Mouse (Mus musculus): ENCODE data around the gene Trp53i11. TPM values are rescaled to one million over a fixed set of nuclear protein-coding genes. Genes with fewer than 3 reads are reported as not detected.

Trp53i11 gene
- polyA plus RNA-seq, 1 experiment from 2014 or later: 74.7 TPM

GRCm38 (mm10) chr2:93153833-93154232 is 33.5 kb upstream of the Trp53i11 start:
- Histone ChIP-seq H3K27me3 (replicated peaks; ENCODE audit: control insufficient read depth, insufficient read depth, low read length) (no peaks in the 10 kb centered on the region), H3K9me3 (ENCODE audit: control insufficient read depth, low read length) (no peaks in the 10 kb centered on the region), H3K4me2 (ENCODE audit: low read length) (no peak overlapping the region), H3K36me3 (ENCODE audit: control insufficient read depth, insufficient read depth, low read length) (no peaks in the 10 kb centered on the region), H3K4me1 (ENCODE audit: control insufficient read depth, insufficient read depth, low read depth, low read length) (peaks cover 15% of the 10 kb centered on the region), H3K4me3 (ENCODE audit: low read length) (no peak overlapping the region), H3K27ac (ENCODE audit: low read depth, low read length) (no peak overlapping the region), H3K9ac (ENCODE audit: low read depth, low read length) (no peak overlapping the region)
- 91% methylated on average over 1 of the region's 1 CpGs for WGBS
- ATAC-seq: no peak

- Histone ChIP-seq H3K27ac (ENCODE audit: low read depth, low read length) (no peak overlapping the region), H3K27me3 (replicated peaks; ENCODE audit: control insufficient read depth, insufficient read depth, low read length) (no peaks in the 10 kb centered on the region), H3K9me3 (ENCODE audit: control insufficient read depth, low read length) (no peaks in the 10 kb centered on the region), H3K4me1 (ENCODE audit: control insufficient read depth, insufficient read depth, low read depth, low read length) (peaks cover 15% of the 10 kb centered on the region), H3K4me3 (ENCODE audit: low read length) (no peak overlapping the region), H3K36me3 (ENCODE audit: control insufficient read depth, insufficient read depth, low read length) (no peaks in the 10 kb centered on the region), H3K9ac (ENCODE audit: low read depth, low read length) (no peak overlapping the region), H3K4me2 (ENCODE audit: low read length) (no peak overlapping the region)
- no peak for ATAC-seq
- WGBS: 79% methylated on average over 1 of the region's 1 CpGs
These were observed 32.8 kb upstream of the Trp53i11 start for GRCm38 (mm10) chr2:93154486-93155032.

GRCm38 (mm10) chr2:93160467-93161035 is 26.8 kb upstream of the Trp53i11 start:
- Histone ChIP-seq H3K27me3 (replicated peaks; ENCODE audit: control insufficient read depth, insufficient read depth, low read length) (no peaks in the 10 kb centered on the region), H3K9me3 (ENCODE audit: control insufficient read depth, low read length) (no peaks in the 10 kb centered on the region), H3K36me3 (ENCODE audit: control insufficient read depth, insufficient read depth, low read length) (no peaks in the 10 kb centered on the region), H3K4me2 (ENCODE audit: low read length) (no peak overlapping the region), H3K9ac (ENCODE audit: low read depth, low read length) (no peak overlapping the region), H3K4me1 (ENCODE audit: control insufficient read depth, insufficient read depth, low read depth, low read length) (peaks cover 2% of the 10 kb centered on the region; the same call in 1 of the 2 replicates), H3K27ac (ENCODE audit: low read depth, low read length) (no peak overlapping the region), H3K4me3 (ENCODE audit: low read length) (no peak overlapping the region)
- WGBS: 69% methylated on average over 4 of the region's 4 CpGs
- peak; percentile 60; the same call in 1 of the 2 replicates for ATAC-seq

GRCm38 (mm10) chr2:93161914-93162664 is 25.3 kb upstream of the Trp53i11 start:
- no peak for ATAC-seq
- no peaks in the 10 kb centered on the region for H3K9me3 ChIP-seq (ENCODE audit: control insufficient read depth, low read length)
- H3K4me2 ChIP-seq (ENCODE audit: low read length): no peak overlapping the region
- H3K4me1 ChIP-seq (ENCODE audit: control insufficient read depth, insufficient read depth, low read depth, low read length): peaks cover 2% of the 10 kb centered on the region
- H3K27ac ChIP-seq (ENCODE audit: low read depth, low read length): no peak overlapping the region
- H3K4me3 ChIP-seq (ENCODE audit: low read length): no peak overlapping the region
- H3K27me3 ChIP-seq (replicated peaks; ENCODE audit: control insufficient read depth, insufficient read depth, low read length): no peaks in the 10 kb centered on the region
- WGBS: 89% methylated on average over 7 of the region's 7 CpGs
- no peaks in the 10 kb centered on the region for H3K36me3 ChIP-seq (ENCODE audit: control insufficient read depth, insufficient read depth, low read length)
- no peak overlapping the region for H3K9ac ChIP-seq (ENCODE audit: low read depth, low read length)

GRCm38 (mm10) chr2:93162791-93163190 is 24.6 kb upstream of the Trp53i11 start:
- Histone ChIP-seq H3K27ac (ENCODE audit: low read depth, low read length) (no peak overlapping the region), H3K9ac (ENCODE audit: low read depth, low read length) (no peak overlapping the region), H3K4me1 (ENCODE audit: control insufficient read depth, insufficient read depth, low read depth, low read length) (peaks cover 2% of the 10 kb centered on the region), H3K36me3 (ENCODE audit: control insufficient read depth, insufficient read depth, low read length) (no peaks in the 10 kb centered on the region), H3K9me3 (ENCODE audit: control insufficient read depth, low read length) (no peaks in the 10 kb centered on the region), H3K4me2 (ENCODE audit: low read length) (no peak overlapping the region), H3K27me3 (replicated peaks; ENCODE audit: control insufficient read depth, insufficient read depth, low read length) (no peaks in the 10 kb centered on the region), H3K4me3 (ENCODE audit: low read length) (no peak overlapping the region)
- no peak for ATAC-seq
- WGBS: 81% methylated on average over 4 of the region's 4 CpGs

GRCm38 (mm10) chr2:93163317-93163716 is 24.0 kb upstream of the Trp53i11 start:
- H3K27ac ChIP-seq (ENCODE audit: low read depth, low read length): no peak overlapping the region
- no peak overlapping the region for H3K9ac ChIP-seq (ENCODE audit: low read depth, low read length)
- H3K9me3 ChIP-seq (ENCODE audit: control insufficient read depth, low read length): no peaks in the 10 kb centered on the region
- no peak for ATAC-seq
- H3K4me2 ChIP-seq (ENCODE audit: low read length): no peak overlapping the region
- H3K4me1 ChIP-seq (ENCODE audit: control insufficient read depth, insufficient read depth, low read depth, low read length): peaks cover 2% of the 10 kb centered on the region
- H3K27me3 ChIP-seq (replicated peaks; ENCODE audit: control insufficient read depth, insufficient read depth, low read length): no peaks in the 10 kb centered on the region
- WGBS: 9% methylated on average over 2 of the region's 2 CpGs
- H3K4me3 ChIP-seq (ENCODE audit: low read length): no peak overlapping the region
- H3K36me3 ChIP-seq (ENCODE audit: control insufficient read depth, insufficient read depth, low read length): no peaks in the 10 kb centered on the region

- Histone ChIP-seq H3K27ac (ENCODE audit: low read depth, low read length) (no peak overlapping the region), H3K4me2 (ENCODE audit: low read length) (no peak overlapping the region), H3K36me3 (ENCODE audit: control insufficient read depth, insufficient read depth, low read length) (no peaks in the 10 kb centered on the region), H3K4me1 (ENCODE audit: control insufficient read depth, insufficient read depth, low read depth, low read length) (peaks cover 2% of the 10 kb centered on the region), H3K27me3 (replicated peaks; ENCODE audit: control insufficient read depth, insufficient read depth, low read length) (no peaks in the 10 kb centered on the region), H3K9ac (ENCODE audit: low read depth, low read length) (no peak overlapping the region), H3K4me3 (ENCODE audit: low read length) (no peak overlapping the region), H3K9me3 (ENCODE audit: control insufficient read depth, low read length) (no peaks in the 10 kb centered on the region)
- 85% methylated on average over 6 of the region's 6 CpGs for WGBS
- no peak for ATAC-seq
These were observed 23.5 kb upstream of the Trp53i11 start for GRCm38 (mm10) chr2:93163750-93164335.

- no peaks in the 10 kb centered on the region for H3K36me3 ChIP-seq (ENCODE audit: control insufficient read depth, insufficient read depth, low read length)
- peak; percentile 19; the same call in 1 of the 2 replicates for ATAC-seq
- H3K9me3 ChIP-seq (ENCODE audit: control insufficient read depth, low read length): no peaks in the 10 kb centered on the region
- no peak overlapping the region for H3K27ac ChIP-seq (ENCODE audit: low read depth, low read length)
- H3K4me1 ChIP-seq (ENCODE audit: control insufficient read depth, insufficient read depth, low read depth, low read length): peaks cover 7% of the 10 kb centered on the region
- H3K27me3 ChIP-seq (replicated peaks; ENCODE audit: control insufficient read depth, insufficient read depth, low read length): no peaks in the 10 kb centered on the region
- 54% methylated on average over 6 of the region's 6 CpGs for WGBS
- no peak overlapping the region for H3K4me2 ChIP-seq (ENCODE audit: low read length)
- H3K9ac ChIP-seq (ENCODE audit: low read depth, low read length): 0 out of 2 replicates have a peak overlapping the region, but pooled peaks have one; percentile 25
- H3K4me3 ChIP-seq (ENCODE audit: low read length): no peak overlapping the region
These were observed 21.1 kb upstream of the Trp53i11 start for GRCm38 (mm10) chr2:93166295-93166694.
